Mouse (Mus musculus) hindbrain, embryonic 12.5 days (tissue): ENCODE data around the gene Phip. TPM values are rescaled to one million over a fixed set of nuclear protein-coding genes. Genes with fewer than 3 reads are reported as not detected.
A peak's percentile ranks its signal among the peaks of the same experiment; 100 is the strongest.

Experiments
- ATAC-seq: fragments of 200-750 bp; cut with Nextera tagmentation; 2 replicates; pipeline ENCODE4 v1.8.0; 2017; ENCODE audit warnings: moderate TSS enrichment; ENCODE audit not compliant: low FRiP score
- H3K27ac ChIP-seq: fragments of 300-500 bp; sonication (generic); 2 replicates; pipeline ENCODE4 v1.5.1; 2016; ENCODE audit warnings: mild to moderate bottlenecking
- H3K27me3 ChIP-seq: fragments of 300-500 bp; sonication (generic); 2 replicates; pipeline ENCODE4 v1.6.1; 2016; ENCODE audit warnings: mild to moderate bottlenecking
- H3K36me3 ChIP-seq: fragments of 300-500 bp; sonication (generic); 2 replicates; pipeline ENCODE4 v1.6.1; 2016; ENCODE audit warnings: mild to moderate bottlenecking
- H3K4me1 ChIP-seq: fragments of 300-500 bp; sonication (generic); 2 replicates; pipeline ENCODE4 v1.6.1; 2016
- H3K4me2 ChIP-seq: fragments of 300-500 bp; sonication (generic); replicated peaks from 2 replicates; pipeline ENCODE4 v1.6.1; 2016; ENCODE audit warnings: mild to moderate bottlenecking
- H3K4me3 ChIP-seq: fragments of 300-500 bp; sonication (generic); 2 replicates; pipeline ENCODE4 v1.5.1; 2016; ENCODE audit warnings: mild to moderate bottlenecking
- H3K9ac ChIP-seq: fragments of 300-500 bp; sonication (generic); 2 replicates; pipeline ENCODE4 v1.6.1; 2016; ENCODE audit warnings: mild to moderate bottlenecking, moderate library complexity
- H3K9me3 ChIP-seq: fragments of 300-500 bp; sonication (generic); replicated peaks from 2 replicates; pipeline ENCODE4 v1.6.1; 2016; ENCODE audit warnings: mild to moderate bottlenecking
- WGBS: fragments of 180-500 bp; shearing (Covaris S2); methylation state at CpG from one replicate; pipeline ENCODE4 v1.1.7; 2016; 5-methylcytosine and 5-hydroxymethylcytosine counted together
- polyA plus RNA-seq: library from polyadenylated mRNA; unstranded; fragments of >200 nt; fragmentation: Nextera tagmentation; extraction: Ambion mirVana; gene quantifications from 2 replicates; pipeline ENCODE4 v1.2.1, GENCODE M21; 2016

Gene Phip
- polyA plus RNA-seq = 132 and 144 TPM in 2 replicates

DNA sequence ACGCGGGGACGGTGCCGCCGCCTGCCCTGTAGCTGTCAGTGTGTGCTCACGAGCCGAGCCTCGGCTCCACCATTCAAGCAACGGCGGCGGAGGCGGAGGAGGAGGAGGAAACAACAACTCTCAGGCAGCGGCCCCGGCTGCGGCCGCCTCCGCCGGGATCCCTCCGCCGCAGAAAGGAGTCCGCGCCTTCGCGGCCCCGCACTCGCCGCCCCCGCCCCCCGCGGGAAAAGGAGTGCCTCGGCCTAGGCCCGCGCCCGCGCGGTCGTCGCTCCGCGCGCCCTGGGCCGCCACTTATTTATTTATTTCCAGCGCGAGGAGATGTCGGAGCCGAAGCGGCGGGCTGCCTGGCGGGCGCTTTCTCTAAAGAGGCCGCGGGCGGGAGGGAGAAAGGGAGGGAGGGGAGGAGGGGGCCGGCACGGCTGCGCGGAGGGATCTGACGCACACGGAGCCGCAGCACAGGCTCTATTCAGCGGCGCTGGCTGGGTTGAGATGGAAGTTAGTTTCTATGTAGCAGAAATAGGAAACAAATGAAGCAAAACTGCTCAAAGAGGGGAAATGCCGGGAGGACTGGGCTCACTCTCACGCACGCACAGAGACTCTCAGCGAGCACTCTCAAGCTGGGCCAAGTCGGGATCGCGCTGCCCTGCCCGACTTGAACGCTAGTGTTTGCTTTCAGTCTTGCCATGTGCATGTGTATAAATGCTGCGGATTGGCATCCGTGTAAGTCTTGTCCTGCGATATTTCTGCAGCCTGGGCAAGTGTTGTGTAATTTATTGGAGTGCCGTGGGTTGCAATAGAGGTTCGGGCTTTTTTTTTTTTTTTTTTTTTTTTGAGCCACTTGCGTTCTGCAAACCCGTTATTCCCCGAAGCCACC is at the start of gene Phip:
TSS of gene Phip (minus strand) at position 175 of the 874 bp plus-strand sequence.
- peaks cover 12% of the 10 kb centered on the region for H3K4me1 ChIP-seq
- no peaks in the 10 kb centered on the region for H3K9me3 ChIP-seq
- peak within 1 kb of the TSS; percentile 100 for H3K27ac ChIP-seq
- no peaks in the 10 kb centered on the region for H3K36me3 ChIP-seq
- WGBS = under 1% methylated on average over 77 of the region's 79 CpGs
- peak within 1 kb of the TSS; percentile 84 for H3K4me2 ChIP-seq
- H3K9ac ChIP-seq = peak within 1 kb of the TSS; percentile 97
- peak; percentile 88 for ATAC-seq
- no peaks in the 10 kb centered on the region for H3K27me3 ChIP-seq
- H3K4me3 ChIP-seq = peak within 1 kb of the TSS; percentile 87

DNA sequence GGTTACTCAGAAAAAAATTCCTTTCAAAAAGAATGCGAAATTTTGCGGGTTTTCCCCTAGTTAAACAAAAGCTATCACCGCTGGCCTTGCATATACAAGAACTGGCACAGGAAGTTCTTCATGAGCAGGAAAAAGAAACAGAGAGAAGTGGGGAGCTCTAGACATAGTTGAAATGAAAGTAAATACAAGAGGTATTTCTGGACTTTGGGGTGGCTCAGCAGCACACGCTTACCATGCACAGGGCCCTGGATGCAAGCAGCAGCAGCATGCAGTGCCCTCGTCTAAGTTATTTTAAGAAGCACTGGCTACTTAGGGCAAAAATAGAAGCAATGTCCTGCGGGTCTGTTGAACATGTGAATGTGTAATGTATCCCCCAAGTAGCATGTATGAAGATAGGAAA is 48.4 kb upstream of the Phip start:
- ATAC-seq = no peak
- Histone ChIP-seq H3K9me3 (no peaks in the 10 kb centered on the region), H3K9ac (no peak overlapping the region), H3K4me1 (no peaks in the 10 kb centered on the region), H3K36me3 (no peaks in the 10 kb centered on the region), H3K27me3 (no peaks in the 10 kb centered on the region), H3K4me3 (no peak overlapping the region), H3K27ac (no peak overlapping the region), H3K4me2 (no peak overlapping the region)
- WGBS = 80% methylated on average over 6 of the region's 6 CpGs

DNA sequence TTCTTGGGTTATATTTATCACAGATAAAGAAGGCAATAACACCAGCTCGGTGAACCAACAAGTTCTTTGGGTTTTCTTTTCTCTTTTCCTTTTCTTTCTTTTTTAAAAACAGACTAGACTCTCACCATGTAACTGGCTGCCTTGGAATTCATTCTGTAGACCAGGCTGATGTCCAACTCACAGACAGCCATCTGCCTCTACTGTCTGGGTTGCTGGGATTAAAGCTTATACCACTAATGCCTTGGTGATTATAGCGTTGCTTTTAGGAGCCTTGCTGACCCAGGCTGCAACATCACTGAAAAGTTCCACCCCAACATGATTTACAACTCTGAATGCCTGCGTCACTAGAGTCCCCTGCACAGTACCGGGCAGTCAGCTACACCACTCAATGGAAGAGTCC is 39.2 kb upstream of the Phip start:
- H3K36me3 ChIP-seq = no peaks in the 10 kb centered on the region
- H3K9ac ChIP-seq = no peak overlapping the region
- no peak overlapping the region for H3K4me3 ChIP-seq
- no peak for ATAC-seq
- H3K27me3 ChIP-seq = no peaks in the 10 kb centered on the region
- no peak overlapping the region for H3K27ac ChIP-seq
- WGBS = 85% methylated on average over 4 of the region's 4 CpGs
- H3K4me2 ChIP-seq = no peak overlapping the region
- H3K9me3 ChIP-seq = no peaks in the 10 kb centered on the region
- H3K4me1 ChIP-seq = no peaks in the 10 kb centered on the region

GRCm38 (mm10) chr9:83008306-83008705 is 33.0 kb upstream of the Phip start:
- Histone ChIP-seq H3K27ac (no peak overlapping the region), H3K36me3 (no peaks in the 10 kb centered on the region), H3K4me2 (no peak overlapping the region), H3K4me3 (no peak overlapping the region), H3K4me1 (no peaks in the 10 kb centered on the region), H3K9ac (no peak overlapping the region), H3K9me3 (no peaks in the 10 kb centered on the region), H3K27me3 (no peaks in the 10 kb centered on the region)
- no peak for ATAC-seq
- 85% methylated on average over 1 of the region's 1 CpGs for WGBS

GRCm38 (mm10) chr9:83001342-83001741 is 26.0 kb upstream of the Phip start:
- WGBS = 92% methylated on average over 4 of the region's 4 CpGs
- Histone ChIP-seq H3K4me2 (no peak overlapping the region), H3K27ac (no peak overlapping the region), H3K36me3 (no peaks in the 10 kb centered on the region), H3K4me1 (no peaks in the 10 kb centered on the region), H3K9me3 (no peaks in the 10 kb centered on the region), H3K4me3 (no peak overlapping the region), H3K27me3 (no peaks in the 10 kb centered on the region), H3K9ac (no peak overlapping the region)
- ATAC-seq = no peak

- Histone ChIP-seq H3K4me1 (no peaks in the 10 kb centered on the region), H3K36me3 (no peaks in the 10 kb centered on the region), H3K9ac (no peak overlapping the region), H3K27ac (no peak overlapping the region), H3K9me3 (no peaks in the 10 kb centered on the region), H3K27me3 (no peaks in the 10 kb centered on the region), H3K4me3 (no peak overlapping the region), H3K4me2 (no peak overlapping the region)
- WGBS = 87% methylated on average over 2 of the region's 2 CpGs
- no peak for ATAC-seq
These were observed 22.6 kb upstream of the Phip start for GRCm38 (mm10) chr9:82997765-82998500.

GRCm38 (mm10) chr9:82976936-82977335 is 1.6 kb upstream of the Phip start:
- H3K4me1 ChIP-seq = peaks cover 7% of the 10 kb centered on the region
- no peaks in the 10 kb centered on the region for H3K9me3 ChIP-seq
- H3K4me3 ChIP-seq = peak overlapping the region; percentile 87; the same call in 1 of the 2 replicates
- H3K9ac ChIP-seq = peak overlapping the region; percentile 29; the same call in 1 of the 2 replicates
- WGBS = 14% methylated on average over 5 of the region's 5 CpGs
- no peak for ATAC-seq
- H3K27ac ChIP-seq = peak overlapping the region; percentile 100
- peak overlapping the region; percentile 60 for H3K4me2 ChIP-seq
- H3K27me3 ChIP-seq = no peaks in the 10 kb centered on the region
- no peaks in the 10 kb centered on the region for H3K36me3 ChIP-seq

DNA sequence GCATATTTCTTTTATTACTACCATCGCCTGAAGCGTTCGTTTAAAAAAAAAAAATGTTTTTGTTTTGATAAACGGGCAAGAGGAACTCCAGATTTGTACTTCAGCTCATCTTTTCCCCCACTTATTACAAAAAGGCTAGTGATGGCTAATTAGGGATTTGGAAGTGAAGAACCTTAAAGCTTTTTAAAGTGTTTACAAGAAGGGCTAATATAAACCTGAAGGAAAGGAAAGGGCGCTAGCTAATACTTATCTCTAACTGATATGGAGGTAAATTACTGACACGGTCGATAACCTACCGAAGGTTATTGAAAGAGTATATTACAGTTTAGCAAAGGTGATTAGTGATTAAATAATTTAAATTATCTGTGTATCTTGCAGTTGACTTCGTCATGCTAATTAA is 903 bp upstream of the Phip start:
- H3K4me2 ChIP-seq = peak overlapping the region; percentile 60
- peak overlapping the region; percentile 97 for H3K9ac ChIP-seq
- H3K27ac ChIP-seq = peak overlapping the region; percentile 100
- no peak for ATAC-seq
- H3K4me1 ChIP-seq = peaks cover 11% of the 10 kb centered on the region
- H3K27me3 ChIP-seq = no peaks in the 10 kb centered on the region
- H3K9me3 ChIP-seq = no peaks in the 10 kb centered on the region
- H3K4me3 ChIP-seq = peak overlapping the region; percentile 87
- H3K36me3 ChIP-seq = no peaks in the 10 kb centered on the region
- 2% methylated on average over 9 of the region's 9 CpGs for WGBS

GRCm38 (mm10) chr9:82974962-82975341 is 364 bp downstream of the Phip start:
- Histone ChIP-seq H3K4me1 (peaks cover 14% of the 10 kb centered on the region), H3K36me3 (no peaks in the 10 kb centered on the region), H3K4me3 (peak overlapping the region; percentile 87), H3K27me3 (no peaks in the 10 kb centered on the region), H3K27ac (peak overlapping the region; percentile 100), H3K4me2 (peak overlapping the region; percentile 84; the same call in 1 of the 2 replicates), H3K9me3 (no peaks in the 10 kb centered on the region), H3K9ac (peak overlapping the region; percentile 97)
- under 1% methylated on average over 15 of the region's 61 CpGs for WGBS
- ATAC-seq = peak; percentile 53

- peak; percentile 83 for ATAC-seq
- peak overlapping the region; percentile 97 for H3K9ac ChIP-seq
- under 1% methylated on average over 69 of the region's 75 CpGs for WGBS
These were observed 992 bp downstream of the Phip start for GRCm38 (mm10) chr9:82974187-82974861.

DNA sequence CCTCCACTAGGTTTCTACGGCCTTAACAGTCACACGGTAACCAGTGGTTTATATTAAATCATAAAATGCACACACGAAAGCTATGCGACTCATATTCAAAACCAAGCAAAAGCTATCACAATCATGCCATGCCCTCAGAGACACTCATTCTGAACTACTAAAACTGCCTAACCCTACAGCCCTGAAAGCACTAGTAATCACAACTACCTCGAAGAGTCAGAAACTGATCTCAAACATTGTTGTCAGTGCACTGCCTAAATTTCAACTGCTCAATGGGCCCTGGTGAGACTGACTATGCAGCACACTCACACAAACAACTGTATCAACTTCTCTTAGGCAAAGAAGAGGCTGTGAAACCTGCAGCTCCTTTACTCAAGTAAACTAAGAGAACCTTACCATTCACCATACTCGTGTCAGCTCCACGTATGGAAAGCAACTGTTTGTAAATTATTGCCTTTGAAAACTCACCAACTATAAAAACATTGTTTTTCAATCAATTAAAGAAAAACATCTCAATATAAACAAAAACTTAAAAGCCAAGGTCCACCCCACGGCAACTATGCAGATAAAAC is 1.9 kb downstream of the Phip start:
- 39% methylated on average over 8 of the region's 8 CpGs for WGBS
- Histone ChIP-seq H3K4me2 (peak overlapping the region; percentile 84), H3K27ac (no peak overlapping the region; the same call in 1 of the 2 replicates), H3K9ac (peak overlapping the region; percentile 97), H3K36me3 (no peaks in the 10 kb centered on the region), H3K27me3 (no peaks in the 10 kb centered on the region), H3K4me1 (peaks cover 14% of the 10 kb centered on the region), H3K9me3 (no peaks in the 10 kb centered on the region), H3K4me3 (peak overlapping the region; percentile 87)
- ATAC-seq = no peak

More at GRCm38 (mm10) chr9:82974187-82974861, 992 bp downstream of the Phip start:
- Histone ChIP-seq H3K9me3 (no peaks in the 10 kb centered on the region), H3K27me3 (no peaks in the 10 kb centered on the region), H3K36me3 (no peaks in the 10 kb centered on the region), H3K4me1 (peaks cover 14% of the 10 kb centered on the region), H3K4me3 (peak overlapping the region; percentile 87), H3K27ac (peak overlapping the region; percentile 100), H3K4me2 (peak overlapping the region; percentile 84)

- no peak for ATAC-seq
- H3K9me3 ChIP-seq = no peaks in the 10 kb centered on the region
- WGBS = 67% methylated on average over 1 of the region's 1 CpGs
- peaks cover 14% of the 10 kb centered on the region for H3K4me1 ChIP-seq
- no peak overlapping the region for H3K9ac ChIP-seq
- no peaks in the 10 kb centered on the region for H3K36me3 ChIP-seq
- H3K4me2 ChIP-seq = no peak overlapping the region
- H3K27me3 ChIP-seq = no peaks in the 10 kb centered on the region
- no peak overlapping the region for H3K27ac ChIP-seq
- H3K4me3 ChIP-seq = no peak overlapping the region
These were observed 3.9 kb downstream of the Phip start for GRCm38 (mm10) chr9:82971433-82971832.
